Mouse (Mus musculus) forebrain, embryonic 11.5 days (tissue): ENCODE data around the gene Magi2. TPM values are rescaled to one million over a fixed set of nuclear protein-coding genes. Genes with fewer than 3 reads are reported as not detected.

Source experiments
- ATAC-seq: fragments of 200-750 bp; cut with Nextera tagmentation; replicated peaks from 2 replicates; pipeline ENCODE4 v1.8.0; 2017; ENCODE audit warnings: moderate TSS enrichment; ENCODE audit not compliant: low FRiP score
- DNase-seq: peaks from one replicate; pipeline ENCODE4 v3.0.0-alpha.2; 2017; ENCODE audit warnings: low spot score
- H3K27ac ChIP-seq: fragments of 300-500 bp; sonication (generic); 2 replicates; pipeline ENCODE4 v1.5.1; 2014; ENCODE audit warnings: low read depth, low read length
- H3K27me3 ChIP-seq: fragments of 300-500 bp; sonication (generic); 2 replicates; pipeline ENCODE4 v1.6.1; 2014; ENCODE audit warnings: mild to moderate bottlenecking, low read length, mixed read lengths; ENCODE audit not compliant: control insufficient read depth, insufficient read depth
- H3K36me3 ChIP-seq: fragments of 300-500 bp; sonication (generic); 2 replicates; pipeline ENCODE4 v1.6.1; 2014; ENCODE audit warnings: mild to moderate bottlenecking, low read length, moderate library complexity, mixed read lengths; ENCODE audit not compliant: control insufficient read depth, insufficient read depth
- H3K4me1 ChIP-seq: fragments of 300-500 bp; sonication (generic); replicated peaks from 2 replicates; pipeline ENCODE4 v1.6.1; 2014; ENCODE audit warnings: low read length, mixed read lengths; ENCODE audit not compliant: control insufficient read depth, insufficient read depth
- H3K4me2 ChIP-seq: fragments of 300-500 bp; sonication (generic); 2 replicates; pipeline ENCODE4 v1.6.1; 2014; ENCODE audit warnings: low read depth, mild to moderate bottlenecking, low read length, moderate library complexity, mixed read lengths; ENCODE audit not compliant: severe bottlenecking
- H3K4me3 ChIP-seq: fragments of 300-500 bp; sonication (generic); 2 replicates; pipeline ENCODE4 v1.5.1; 2014; ENCODE audit warnings: low read depth, low read length
- H3K9ac ChIP-seq: fragments of 300-500 bp; sonication (generic); 2 replicates; pipeline ENCODE4 v1.6.1; 2014; ENCODE audit warnings: low read length
- H3K9me3 ChIP-seq: fragments of 300-500 bp; sonication (generic); 2 replicates; pipeline ENCODE4 v1.6.1; 2016; ENCODE audit warnings: low read length, mixed read lengths; ENCODE audit not compliant: control insufficient read depth
- WGBS: fragments of 180-500 bp; shearing (Covaris S2); extraction: QIAGEN DNeasy Blood & Tissue Kit; methylation state at CpG from one replicate; pipeline ENCODE4 v1.1.7; 2014; 5-methylcytosine and 5-hydroxymethylcytosine counted together
- polyA plus RNA-seq: library from polyadenylated mRNA; unstranded; fragments of >200 nt; fragmentation: Nextera tagmentation; extraction: Ambion mirVana; gene quantifications from 2 replicates; pipeline ENCODE4 v1.2.1, GENCODE M21; 2014

The Magi2 gene
- polyA plus RNA-seq, 1 experiment from 2014 or later = 10.2 TPM

- Histone ChIP-seq H3K4me2 (no peak overlapping the region), H3K9me3 (no peaks in the 10 kb centered on the region), H3K4me1 (no peaks in the 10 kb centered on the region), H3K27ac (no peak overlapping the region), H3K4me3 (no peak overlapping the region), H3K9ac (no peak overlapping the region), H3K36me3 (no peaks in the 10 kb centered on the region), H3K27me3 (no peaks in the 10 kb centered on the region)
- 66% methylated on average over 2 of the region's 2 CpGs for WGBS
- ATAC-seq (no peak), DNase-seq (no peak)
These were observed 1348.0 kb downstream of the Magi2 start for GRCm38 (mm10) chr5:20574816-20575215.

GRCm38 (mm10) chr5:20575798-20576197, 1349.0 kb downstream of the Magi2 start:
- DNase-seq = no peak

GRCm38 (mm10) chr5:20576266-20576665, 1349.4 kb downstream of the Magi2 start:
- H3K9ac ChIP-seq = no peak overlapping the region
- no peak overlapping the region for H3K4me3 ChIP-seq
- no peak overlapping the region for H3K4me2 ChIP-seq
- no peak for ATAC-seq
- no peak overlapping the region for H3K27ac ChIP-seq
- H3K9me3 ChIP-seq = no peaks in the 10 kb centered on the region
- no peaks in the 10 kb centered on the region for H3K27me3 ChIP-seq
- no peak for DNase-seq
- no peaks in the 10 kb centered on the region for H3K4me1 ChIP-seq
- no peaks in the 10 kb centered on the region for H3K36me3 ChIP-seq

More at GRCm38 (mm10) chr5:20575798-20576197, 1349.0 kb downstream of the Magi2 start:
- H3K36me3 ChIP-seq = no peaks in the 10 kb centered on the region
- H3K27me3 ChIP-seq = no peaks in the 10 kb centered on the region
- H3K9ac ChIP-seq = no peak overlapping the region
- ATAC-seq = no peak
- no peak overlapping the region for H3K27ac ChIP-seq
- H3K4me1 ChIP-seq = no peaks in the 10 kb centered on the region
- H3K4me3 ChIP-seq = no peak overlapping the region
- no peaks in the 10 kb centered on the region for H3K9me3 ChIP-seq
- WGBS = 26% methylated on average over 3 of the region's 3 CpGs
- no peak overlapping the region for H3K4me2 ChIP-seq

GRCm38 (mm10) chr5:20578666-20579065, 1351.8 kb downstream of the Magi2 start:
- Histone ChIP-seq H3K9ac (no peak overlapping the region), H3K36me3 (no peaks in the 10 kb centered on the region), H3K4me3 (no peak overlapping the region), H3K27ac (no peak overlapping the region), H3K4me2 (no peak overlapping the region), H3K27me3 (no peaks in the 10 kb centered on the region), H3K4me1 (no peaks in the 10 kb centered on the region), H3K9me3 (no peaks in the 10 kb centered on the region)
- 93% methylated on average over 3 of the region's 3 CpGs for WGBS
- ATAC-seq (no peak), DNase-seq (no peak)

- no peaks in the 10 kb centered on the region for H3K27me3 ChIP-seq
- no peak for ATAC-seq
- no peak overlapping the region for H3K27ac ChIP-seq
- H3K9me3 ChIP-seq = no peaks in the 10 kb centered on the region
- H3K4me1 ChIP-seq = no peaks in the 10 kb centered on the region
- WGBS = 90% methylated on average over 4 of the region's 4 CpGs
- H3K4me2 ChIP-seq = no peak overlapping the region
- DNase-seq = no peak
- H3K9ac ChIP-seq = no peak overlapping the region
- H3K4me3 ChIP-seq = no peak overlapping the region
- H3K36me3 ChIP-seq = no peaks in the 10 kb centered on the region
These were observed 1353.8 kb downstream of the Magi2 start for GRCm38 (mm10) chr5:20580619-20581018.

GRCm38 (mm10) chr5:20582995-20583435, 1356.2 kb downstream of the Magi2 start:
- H3K9me3 ChIP-seq = no peaks in the 10 kb centered on the region
- ATAC-seq (no peak), DNase-seq (no peak)
- WGBS = 77% methylated on average over 10 of the region's 10 CpGs
- no peak overlapping the region for H3K9ac ChIP-seq
- H3K4me3 ChIP-seq = no peak overlapping the region
- H3K36me3 ChIP-seq = no peaks in the 10 kb centered on the region
- H3K4me1 ChIP-seq = no peaks in the 10 kb centered on the region
- no peak overlapping the region for H3K27ac ChIP-seq
- no peaks in the 10 kb centered on the region for H3K27me3 ChIP-seq
- H3K4me2 ChIP-seq = no peak overlapping the region

GRCm38 (mm10) chr5:20583639-20584038, 1356.8 kb downstream of the Magi2 start:
- Histone ChIP-seq H3K4me1 (no peaks in the 10 kb centered on the region), H3K4me2 (no peak overlapping the region), H3K36me3 (no peaks in the 10 kb centered on the region), H3K27ac (no peak overlapping the region), H3K27me3 (no peaks in the 10 kb centered on the region), H3K9ac (no peak overlapping the region), H3K4me3 (no peak overlapping the region), H3K9me3 (no peaks in the 10 kb centered on the region)
- 86% methylated on average over 3 of the region's 3 CpGs for WGBS
- no peak for DNase-seq
- ATAC-seq = no peak

GRCm38 (mm10) chr5:20584769-20585168, 1357.9 kb downstream of the Magi2 start:
- Histone ChIP-seq H3K4me1 (no peaks in the 10 kb centered on the region), H3K9ac (no peak overlapping the region), H3K4me3 (no peak overlapping the region), H3K4me2 (no peak overlapping the region), H3K27ac (no peak overlapping the region), H3K9me3 (no peaks in the 10 kb centered on the region), H3K27me3 (no peaks in the 10 kb centered on the region), H3K36me3 (no peaks in the 10 kb centered on the region)
- DNase-seq (no peak), ATAC-seq (no peak)
- WGBS = 91% methylated on average over 3 of the region's 3 CpGs

GRCm38 (mm10) chr5:20589731-20590130, 1362.9 kb downstream of the Magi2 start:
- no peak overlapping the region for H3K4me2 ChIP-seq
- H3K9me3 ChIP-seq = no peaks in the 10 kb centered on the region
- no peak overlapping the region for H3K9ac ChIP-seq
- 86% methylated on average over 3 of the region's 3 CpGs for WGBS
- ATAC-seq (no peak), DNase-seq (no peak)
- H3K36me3 ChIP-seq = no peaks in the 10 kb centered on the region
- H3K4me3 ChIP-seq = no peak overlapping the region
- H3K27ac ChIP-seq = no peak overlapping the region
- H3K27me3 ChIP-seq = no peaks in the 10 kb centered on the region
- H3K4me1 ChIP-seq = no peaks in the 10 kb centered on the region
